Mouse (Mus musculus) layer of hippocampus, postnatal 36 days (tissue): Measurements from ENCODE around the gene Bmp7. TPM values are rescaled to one million over a fixed set of nuclear protein-coding genes. Genes with fewer than 3 reads are reported as not detected.

Experiments used
- DNase-seq, 2 experiments: peaks; one replicate each; pipeline ENCODE4 v3.0.0; 2022
- total RNA-seq, 2 experiments: library from RNA; stranded (reverse); gene quantifications; 2 replicates each; pipeline ENCODE4 v1.2.3; 2021

Gene Bmp7
- total RNA-seq: 1 to 10 TPM; 3.6 to 6.2 TPM

DNA sequence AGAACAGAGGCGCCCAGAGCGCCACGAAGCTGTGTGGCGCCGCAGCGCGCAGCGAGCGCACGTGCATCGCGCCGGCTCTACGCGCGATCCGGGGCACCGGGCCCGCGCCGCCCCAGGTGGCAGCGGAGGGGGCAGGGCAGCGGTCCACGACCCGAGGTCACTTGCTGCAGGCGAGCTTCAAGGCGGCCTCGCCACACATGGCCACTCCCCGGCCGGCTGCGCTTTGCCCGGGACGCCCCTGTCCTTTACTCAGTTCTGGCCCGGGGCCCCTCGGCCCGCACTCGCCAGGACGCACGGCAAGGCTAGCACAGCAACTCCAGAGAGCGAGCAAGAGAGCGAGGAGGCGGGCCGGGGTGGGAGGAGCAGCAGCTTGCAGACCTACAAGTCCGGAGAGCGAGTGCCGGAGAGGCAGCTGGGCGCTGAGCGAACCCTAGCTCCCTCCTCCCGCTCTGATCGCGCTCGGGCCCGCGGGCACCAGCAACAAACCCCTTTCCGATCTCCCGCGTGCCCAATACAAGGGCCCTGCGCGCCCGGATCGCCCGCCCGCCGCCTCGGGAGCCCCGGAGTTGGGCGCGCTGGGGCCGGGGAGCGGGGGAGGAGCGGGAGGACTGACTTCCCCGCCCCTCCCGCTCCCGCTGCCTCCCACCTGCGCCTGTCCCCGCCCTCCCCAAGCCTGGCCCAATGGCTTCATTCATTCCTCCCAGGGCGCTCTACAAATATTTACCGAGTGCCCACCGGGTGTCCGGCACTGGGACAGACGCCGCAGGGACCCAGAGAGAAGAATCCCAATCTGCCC is at the start of gene Bmp7:
Gene Bmp7, minus strand, starts transcription at position 319 of the 796 bp plus-strand sequence.
- DNase-seq: peak; percentile 17 to 38

DNA sequence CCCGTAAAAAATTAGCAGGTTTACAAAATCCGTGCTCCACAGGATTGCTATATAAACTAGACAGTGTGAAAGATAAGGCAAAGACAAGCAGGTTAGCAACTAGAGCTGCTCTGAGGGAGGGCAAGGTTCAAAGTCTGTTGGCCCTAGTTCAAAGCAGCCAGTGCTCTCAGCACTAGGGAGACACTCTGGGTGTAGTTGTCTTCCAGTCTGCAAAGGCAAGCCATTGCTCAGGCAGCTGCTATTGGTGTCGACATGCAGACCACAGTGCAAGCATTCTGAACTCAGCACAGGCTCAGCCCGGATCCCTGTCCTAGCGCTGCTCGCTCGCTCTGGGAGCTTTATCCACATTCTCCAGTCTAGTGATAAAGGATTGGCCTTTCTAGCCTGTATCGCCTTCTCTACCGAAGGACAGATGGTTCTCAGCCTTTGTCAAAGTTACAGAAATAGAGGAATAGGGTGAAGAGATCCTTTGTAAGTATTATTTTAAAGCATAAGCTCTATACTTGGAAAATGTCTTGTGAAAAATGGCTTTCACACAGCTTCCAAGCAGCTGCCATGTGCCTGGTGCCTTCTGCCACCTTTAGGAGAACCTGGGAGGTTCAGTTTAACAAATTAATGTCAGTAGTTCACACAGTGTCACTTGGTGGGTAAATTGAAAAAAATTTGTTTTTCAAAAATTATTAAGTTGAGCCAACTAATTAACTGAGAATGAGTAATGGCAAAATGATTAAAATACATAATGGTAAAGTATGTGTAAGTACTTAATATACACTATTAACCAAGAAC is 42.8 kb upstream of the Bmp7 start:
- no peak for DNase-seq

DNA sequence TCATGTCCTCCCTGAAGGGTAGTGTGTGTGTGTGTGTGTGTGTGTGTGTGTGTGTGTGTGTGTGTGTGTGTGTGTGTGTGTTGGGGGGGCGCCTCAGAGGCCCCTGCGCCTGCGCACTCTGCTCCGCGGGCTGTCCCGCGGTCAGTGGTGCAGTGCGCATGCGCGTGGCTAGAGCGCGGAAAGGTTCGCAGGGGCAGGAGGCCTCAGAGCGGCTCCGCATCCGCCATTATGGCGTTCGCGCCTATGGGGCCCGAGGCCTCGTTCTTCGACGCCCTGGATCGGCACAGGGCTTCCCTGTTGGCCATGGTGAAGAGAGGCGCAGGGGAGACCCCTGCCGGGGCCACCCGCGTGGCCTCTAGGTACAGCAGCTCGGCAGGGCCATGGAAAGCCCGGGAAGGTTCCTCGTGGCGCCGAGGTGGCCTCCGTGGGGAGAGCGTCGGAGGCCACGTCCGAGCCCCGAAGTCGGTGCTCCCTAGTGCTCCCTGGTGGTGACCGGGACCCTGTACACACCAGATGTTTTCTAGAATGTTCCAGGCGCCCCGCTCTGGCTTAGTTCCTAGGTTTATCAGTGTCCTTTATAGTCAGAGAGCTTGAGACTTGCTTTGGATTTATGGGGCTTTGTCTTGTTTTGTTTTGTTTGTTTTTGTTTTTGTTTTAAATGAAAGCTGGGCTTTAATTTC is 39.7 kb upstream of the Bmp7 start:
- DNase-seq: no peak

GRCm38 (mm10) chr2:172978131-172978633 is 38.1 kb upstream of the Bmp7 start:
- DNase-seq: no peak

DNA sequence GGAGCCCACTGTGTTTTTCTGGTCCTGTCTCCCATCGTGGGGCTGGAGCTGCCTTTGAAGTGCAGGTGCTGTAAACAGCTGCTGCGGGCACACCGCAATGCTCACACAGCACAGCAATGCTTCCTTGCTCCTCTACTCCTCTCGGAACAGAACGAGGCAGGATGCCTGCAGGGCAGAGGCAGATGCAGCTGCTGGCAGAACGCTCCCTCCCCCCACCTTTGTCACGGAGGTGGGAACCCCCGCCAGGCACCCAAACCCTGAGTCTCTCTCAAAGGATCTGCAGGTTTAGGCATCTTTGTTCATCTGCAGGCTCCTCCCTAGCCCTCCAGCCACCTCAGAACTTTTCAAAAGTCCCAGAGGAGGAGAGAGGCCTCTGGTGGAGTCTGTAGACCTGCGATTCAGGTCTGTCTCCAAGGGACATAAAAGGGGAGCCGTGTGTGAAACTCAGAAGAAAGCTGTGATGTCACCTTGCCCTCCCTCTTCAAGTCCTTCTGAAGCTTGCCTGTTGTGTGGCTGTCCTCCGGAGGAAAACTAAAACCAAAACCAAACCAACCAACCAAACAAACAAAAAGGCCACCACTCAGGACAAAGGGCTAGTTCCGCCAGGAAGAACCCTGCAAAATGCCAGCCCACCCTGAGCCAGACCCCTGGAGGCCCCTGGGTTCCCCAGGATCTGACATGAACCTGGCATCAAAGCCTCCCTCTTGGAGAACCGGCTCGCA is 37.4 kb upstream of the Bmp7 start, which contains the start of gene Spo11:
Gene Spo11, plus strand, starts transcription at position 292 of the 722 bp plus-strand sequence.
- no peak for DNase-seq

DNA sequence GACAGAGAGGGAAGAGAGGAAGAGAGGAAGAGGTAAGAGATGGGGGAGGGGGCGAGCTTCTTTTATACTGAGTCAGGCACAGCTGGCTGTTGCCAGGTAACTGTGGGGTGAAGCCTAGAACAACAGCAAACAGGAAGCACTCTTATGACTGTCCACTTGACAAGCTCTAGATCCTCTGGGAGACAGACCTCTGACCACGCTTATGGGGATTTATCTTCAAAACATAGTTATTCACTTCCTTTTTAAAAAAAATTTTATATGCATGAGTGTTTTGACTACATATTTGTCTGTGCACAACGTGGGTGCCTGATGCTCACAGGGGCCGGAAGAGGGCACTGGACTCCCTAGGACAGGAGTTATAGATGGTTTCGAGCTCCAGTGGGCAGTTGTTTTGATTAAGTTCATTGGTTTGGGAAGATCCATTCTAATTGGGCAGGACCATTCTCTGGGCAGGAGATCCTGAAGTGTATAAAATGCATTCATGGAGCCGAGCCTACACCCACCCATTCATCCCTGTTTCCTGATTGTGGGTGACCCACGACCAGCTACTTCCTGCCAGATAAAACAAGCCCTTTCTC is 36.6 kb upstream of the Bmp7 start:
- no peak for DNase-seq

DNA sequence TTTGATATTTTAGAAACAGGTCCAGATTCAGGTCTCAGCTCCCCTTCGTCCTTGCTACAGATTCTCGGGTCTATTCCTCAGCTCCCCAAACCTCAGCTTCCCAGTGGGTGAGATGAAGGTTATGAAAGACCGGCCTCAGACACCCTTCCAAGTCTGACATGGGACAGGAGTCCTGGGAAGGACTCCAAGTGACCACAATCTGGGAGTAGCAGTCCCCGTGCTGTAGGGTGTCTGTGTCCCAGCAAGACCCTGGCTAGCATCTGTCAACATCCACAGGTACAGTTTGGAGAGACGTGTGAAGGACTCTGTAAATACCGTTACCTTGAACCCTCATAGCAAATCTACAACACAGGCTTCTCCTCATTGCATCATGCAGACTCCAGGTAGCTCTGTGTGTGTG is 35.0 kb upstream of the Bmp7 start:
- no peak for DNase-seq

GRCm38 (mm10) chr2:172974701-172975100 is 34.6 kb upstream of the Bmp7 start:
- DNase-seq: no peak

GRCm38 (mm10) chr2:172973806-172974565 is 33.9 kb upstream of the Bmp7 start:
- DNase-seq: no peak

- DNase-seq: no peak
Observed at GRCm38 (mm10) chr2:172971865-172972264, 31.7 kb upstream of the Bmp7 start.

DNA sequence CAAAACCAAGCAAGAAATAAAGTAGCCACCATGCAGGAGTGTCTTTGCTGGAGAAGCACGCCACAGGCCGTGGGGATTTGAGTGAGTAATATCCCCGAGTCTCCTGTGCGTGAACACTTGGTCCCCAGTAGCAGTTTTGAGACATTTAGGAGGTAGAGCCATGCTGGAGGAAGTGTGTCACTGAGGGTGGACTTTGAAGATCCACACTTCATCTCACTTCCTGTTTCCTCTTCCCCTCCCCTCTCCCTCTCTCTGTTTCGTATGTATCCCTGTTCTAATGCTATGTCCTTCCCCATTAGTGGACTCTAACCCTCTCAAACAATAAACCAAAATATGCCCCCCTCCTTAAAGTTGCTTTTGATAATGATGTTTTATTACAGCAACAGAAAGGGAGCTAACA is 26.4 kb upstream of the Bmp7 start:
- no peak for DNase-seq

DNA sequence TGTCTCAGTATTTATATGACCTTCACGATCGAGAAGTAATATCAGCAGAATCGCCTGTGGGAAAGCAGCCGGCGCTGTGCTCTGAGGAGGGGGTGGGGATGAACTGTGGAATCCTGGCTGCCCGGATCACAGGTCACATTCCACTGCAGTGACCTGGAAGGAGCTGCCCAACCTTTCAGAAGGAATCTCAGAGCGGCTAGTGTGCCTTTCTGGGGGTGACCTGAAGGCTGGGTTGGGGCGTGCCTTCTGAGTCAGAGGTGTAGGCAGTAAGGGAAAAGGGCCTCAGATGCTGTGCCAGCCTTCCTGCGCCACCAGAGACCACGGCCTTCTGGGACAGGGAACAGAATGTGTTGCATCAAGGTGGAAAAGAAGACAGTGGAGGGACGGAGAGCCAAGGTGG is 25.1 kb upstream of the Bmp7 start:
- no peak for DNase-seq

- no peak for DNase-seq
Observed at GRCm38 (mm10) chr2:172961211-172961610, 21.1 kb upstream of the Bmp7 start.

- no peak for DNase-seq
Observed at GRCm38 (mm10) chr2:172960350-172960749, 20.2 kb upstream of the Bmp7 start.

GRCm38 (mm10) chr2:172959006-172959768 is 19.1 kb upstream of the Bmp7 start:
- DNase-seq: no peak

DNA sequence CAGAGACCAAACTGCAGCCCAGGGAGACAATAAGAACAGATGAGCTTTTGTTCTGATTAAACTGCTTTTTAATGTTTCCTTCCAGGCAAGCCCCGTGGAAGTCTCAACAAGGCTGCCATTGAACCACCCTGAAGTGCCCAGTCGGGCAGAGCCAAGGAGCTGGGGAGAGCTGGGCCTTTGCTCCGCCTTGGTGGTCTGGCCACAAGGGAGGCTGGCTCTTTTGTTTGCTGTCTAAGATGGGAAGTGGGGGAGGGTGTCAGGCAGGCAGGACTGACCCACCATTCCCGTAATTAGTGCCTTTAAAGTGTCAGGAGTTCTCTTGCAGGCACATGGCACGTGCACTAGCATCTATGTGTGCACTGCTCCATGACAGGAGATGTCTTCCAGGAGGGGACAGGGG is 18.5 kb upstream of the Bmp7 start:
- DNase-seq: no peak

DNA sequence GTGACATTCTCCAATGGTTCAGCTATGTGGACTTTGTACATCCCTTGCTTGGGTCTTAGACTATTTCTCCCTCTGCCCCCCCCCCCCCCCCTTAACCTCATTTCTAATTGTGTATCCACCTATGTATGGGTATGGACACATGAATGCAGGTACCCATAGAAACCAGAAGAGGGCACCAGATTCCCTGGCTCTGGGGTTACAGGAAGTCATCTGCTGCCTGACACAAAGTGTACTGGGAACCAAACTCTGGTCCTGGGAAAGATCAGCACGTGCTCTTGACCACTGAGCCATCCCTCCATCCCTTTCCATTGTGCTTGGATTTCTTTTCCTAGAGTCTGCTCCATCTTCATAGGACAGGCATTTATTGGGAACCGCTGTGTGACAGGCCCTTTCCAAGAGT is 11.9 kb upstream of the Bmp7 start:
- DNase-seq: no peak

DNA sequence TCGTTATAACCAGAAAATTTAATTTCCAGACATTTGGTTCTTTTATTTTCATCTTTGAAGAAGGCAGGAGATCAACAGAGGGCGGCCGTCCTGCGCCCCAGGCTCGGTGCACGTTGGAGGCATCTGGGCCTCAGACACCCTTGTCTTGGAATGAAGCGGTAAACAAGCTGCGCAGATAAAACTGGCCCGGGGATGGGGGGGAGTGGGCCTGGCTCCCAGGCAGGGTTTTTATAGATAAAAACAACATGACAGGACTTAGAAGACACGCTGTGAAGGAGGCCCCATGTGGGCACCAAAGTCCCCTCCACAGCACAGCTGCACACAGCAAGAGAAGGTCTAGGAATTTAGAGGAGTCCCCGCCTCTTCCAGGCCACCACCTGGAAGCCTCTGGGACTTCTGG is 10.6 kb upstream of the Bmp7 start:
- no peak for DNase-seq

GRCm38 (mm10) chr2:172950119-172950676 is 10.1 kb upstream of the Bmp7 start:
- no peak for DNase-seq

DNA sequence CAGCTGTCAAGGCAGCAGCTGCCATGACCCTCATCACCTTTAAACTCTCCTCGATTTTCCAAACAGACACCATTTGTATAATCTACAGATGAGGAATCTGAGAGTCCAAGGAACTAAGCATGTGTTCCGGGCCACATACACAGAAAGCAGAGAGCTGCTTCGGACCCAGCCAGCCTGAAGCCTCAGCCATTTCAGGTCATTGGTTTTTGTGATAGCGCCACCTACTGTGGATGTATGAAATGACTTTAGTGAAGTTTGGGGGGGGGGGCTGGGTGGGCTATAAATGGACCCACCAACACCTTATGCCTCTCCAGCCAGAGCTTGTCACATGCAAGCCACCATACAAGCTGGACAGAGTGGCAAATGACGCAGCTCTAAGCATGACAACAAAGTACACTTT is 8.9 kb upstream of the Bmp7 start:
- no peak for DNase-seq
